Mouse (Mus musculus) gastrocnemius, postnatal 4 days (tissue): ENCODE data around the gene Pcmtd2. TPM values are rescaled to one million over a fixed set of nuclear protein-coding genes. Genes with fewer than 3 reads are reported as not detected.

Experiments used
- total RNA-seq, 2 experiments: library from RNA; stranded (reverse); gene quantifications; 2 replicates each; pipeline ENCODE4 v1.2.3; 2021

The Pcmtd2 gene
- total RNA-seq, 2 experiments from 2014 or later: 26.2 to 28.5 TPM

Other genes with a start within 250 kb of the Pcmtd2 start
- gene Prpf6, start 246.0 kb upstream of the Pcmtd2 start, total RNA-seq: 10 to 100 TPM; 41.9 to 43.9 TPM
- gene Zfp512b, start 245.1 kb upstream of the Pcmtd2 start, total RNA-seq: 10 to 100 TPM; 49.8 to 51.4 TPM
- 1 to 10 TPM; 1.7 to 1.9 TPM for gene Samd10, start 238.6 kb upstream of the Pcmtd2 start, total RNA-seq
- gene Gm29797, start 180.8 kb upstream of the Pcmtd2 start, total RNA-seq: under 1 TPM in 1 of 2 experiments, not detected in 1; 0.36 TPM
- gene Sox18, start 166.2 kb upstream of the Pcmtd2 start, total RNA-seq: 10 to 100 TPM; 33.9 to 34.4 TPM
- gene Tcea2, start 157.5 kb upstream of the Pcmtd2 start, total RNA-seq: 1 to 10 TPM; 7.5 to 9.7 TPM
- 10 to 100 TPM; 16.4 to 20.1 TPM for gene Rgs19, start 143.9 kb upstream of the Pcmtd2 start, total RNA-seq
- not detected for gene Lkaaear1, start 139.4 kb upstream of the Pcmtd2 start, total RNA-seq
- not detected for gene Oprl1, start 122.8 kb upstream of the Pcmtd2 start, total RNA-seq
- under 1 TPM in 1 of 2 experiments, not detected in 1; 0.29 TPM for gene Myt1, start 74.5 kb upstream of the Pcmtd2 start, total RNA-seq
- 10 to 100 TPM; 12.4 to 13.2 TPM for gene Polr3k, start 26.5 kb downstream of the Pcmtd2 start, total RNA-seq
- gene Gm14496, start 153.3 kb downstream of the Pcmtd2 start, total RNA-seq: not detected